Mouse (Mus musculus): ENCODE results near the gene Bricd5. TPM values are rescaled to one million over a fixed set of nuclear protein-coding genes. Genes with fewer than 3 reads are reported as not detected.
A peak's percentile ranks its signal among the peaks of the same experiment; 100 is the strongest.
"Not testable (repeated sequence)": the region's sequence is repeated elsewhere in the genome, so short reads cannot be mapped to it uniquely, and the experiment has no call there.

Gene Bricd5
- 0.34 and 0.40 TPM in 2 replicates for polyA plus RNA-seq (2015; fragmentation: Nextera tagmentation; extraction: Ambion mirVana)

DNA sequence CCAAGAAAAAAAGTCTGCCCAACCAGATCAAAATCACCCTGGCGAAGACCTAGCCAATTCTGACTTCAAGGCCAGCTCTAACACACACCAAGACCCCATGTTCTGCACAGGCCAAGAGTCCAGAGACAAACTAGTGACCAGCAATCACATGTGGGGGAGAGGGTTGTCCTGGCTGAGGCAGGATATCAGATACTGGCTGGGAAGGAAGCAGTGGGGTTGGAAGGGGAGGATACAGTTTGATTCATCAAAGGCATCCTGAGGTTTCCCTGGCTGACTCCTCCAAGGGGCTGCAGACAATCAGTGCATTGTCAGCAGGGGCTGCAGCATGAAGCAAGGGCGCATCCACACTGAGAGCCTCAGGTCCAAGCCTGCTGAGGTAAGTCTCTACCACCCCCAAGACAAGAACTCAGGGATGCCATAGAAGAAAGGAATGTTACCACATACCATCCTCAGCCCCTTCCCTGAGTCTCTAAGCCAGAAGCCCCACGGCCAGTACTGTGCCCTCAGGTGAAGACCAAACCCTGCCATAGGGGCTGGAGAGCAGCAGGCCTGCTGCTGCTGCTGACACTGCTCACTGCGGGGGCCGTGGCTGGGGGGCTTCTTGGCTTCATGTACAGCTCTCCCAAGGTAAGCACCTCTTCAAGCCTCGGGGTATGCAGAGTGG is at the start of gene Bricd5:
Gene Bricd5 (plus strand): TSS at position 273 of the 664 bp plus-strand sequence.
- Histone ChIP-seq H3K4me3 (ENCODE audit: low read length) (peak within 1 kb of the TSS; percentile 93), H3K4me1 (ENCODE audit: control insufficient read depth, insufficient read depth, low read length) (peaks cover 37% of the 10 kb centered on the region), H3K27me3 (replicated peaks; ENCODE audit: control insufficient read depth, insufficient read depth, low read length) (no peaks in the 10 kb centered on the region), H3K4me2 (ENCODE audit: low read depth, low read length) (peak within 1 kb of the TSS; percentile 92), H3K36me3 (ENCODE audit: control insufficient read depth, insufficient read depth, low read length) (peaks cover 26% of the 10 kb centered on the region), H3K27ac (ENCODE audit: low read length) (peak within 1 kb of the TSS; percentile 95), H3K9me3 (ENCODE audit: control insufficient read depth, low read length) (no peaks in the 10 kb centered on the region), H3K9ac (ENCODE audit: low read depth, low read length) (peak within 1 kb of the TSS; percentile 96)
- no peak for ATAC-seq
- WGBS, result 74% methylated on average over 6 of the region's 6 CpGs

- no peak overlapping the region for H3K4me2 ChIP-seq (ENCODE audit: low read depth, low read length)
- H3K9me3 ChIP-seq (ENCODE audit: control insufficient read depth, low read length), result no peaks in the 10 kb centered on the region
- H3K4me3 ChIP-seq (ENCODE audit: low read length), result no peak overlapping the region
- WGBS, result 94% methylated on average over 5 of the region's 5 CpGs
- no peak overlapping the region for H3K9ac ChIP-seq (ENCODE audit: low read depth, low read length)
- no peak for ATAC-seq
- H3K27ac ChIP-seq (ENCODE audit: low read length), result no peak overlapping the region
- H3K36me3 ChIP-seq (ENCODE audit: control insufficient read depth, insufficient read depth, low read length), result peaks cover 21% of the 10 kb centered on the region
- 0 out of 2 replicates have a peak, but pooled peaks cover 7% of the 10 kb centered on the region for H3K4me1 ChIP-seq (ENCODE audit: control insufficient read depth, insufficient read depth, low read length)
- no peaks in the 10 kb centered on the region for H3K27me3 ChIP-seq (replicated peaks; ENCODE audit: control insufficient read depth, insufficient read depth, low read length)
Observed at GRCm38 (mm10) chr17:24424489-24424888, 49.2 kb upstream of the Bricd5 start.

GRCm38 (mm10) chr17:24425326-24425725 is 48.4 kb upstream of the Bricd5 start:
- 89% methylated on average over 5 of the region's 8 CpGs for WGBS
- not testable (repeated sequence) for H3K27me3 ChIP-seq (replicated peaks; ENCODE audit: control insufficient read depth, insufficient read depth, low read length); ATAC-seq

GRCm38 (mm10) chr17:24425905-24426304 is 47.8 kb upstream of the Bricd5 start:
- Histone ChIP-seq H3K9ac (ENCODE audit: low read depth, low read length) (no peak overlapping the region), H3K9me3 (ENCODE audit: control insufficient read depth, low read length) (no peaks in the 10 kb centered on the region), H3K27me3 (replicated peaks; ENCODE audit: control insufficient read depth, insufficient read depth, low read length) (no peaks in the 10 kb centered on the region), H3K4me2 (ENCODE audit: low read depth, low read length) (peak overlapping the region; percentile 59; the same call in 1 of the 2 replicates), H3K4me1 (ENCODE audit: control insufficient read depth, insufficient read depth, low read length) (0 out of 2 replicates have a peak, but pooled peaks cover 11% of the 10 kb centered on the region), H3K27ac (ENCODE audit: low read length) (peak overlapping the region; percentile 98), H3K4me3 (ENCODE audit: low read length) (no peak overlapping the region), H3K36me3 (ENCODE audit: control insufficient read depth, insufficient read depth, low read length) (peaks cover 19% of the 10 kb centered on the region)
- WGBS, result 82% methylated on average over 7 of the region's 7 CpGs
- ATAC-seq, result peak; percentile 1; the same call in 1 of the 2 replicates

More at GRCm38 (mm10) chr17:24425326-24425725, 48.4 kb upstream of the Bricd5 start:
- H3K9ac ChIP-seq (ENCODE audit: low read depth, low read length); H3K4me2 ChIP-seq (ENCODE audit: low read depth, low read length); H3K27ac ChIP-seq (ENCODE audit: low read length); H3K9me3 ChIP-seq (ENCODE audit: control insufficient read depth, low read length); H3K4me3 ChIP-seq (ENCODE audit: low read length): not testable (repeated sequence)
- Histone ChIP-seq H3K4me1 (ENCODE audit: control insufficient read depth, insufficient read depth, low read length) (0 out of 2 replicates have a peak, but pooled peaks cover 11% of the 10 kb centered on the region), H3K36me3 (ENCODE audit: control insufficient read depth, insufficient read depth, low read length) (peaks cover 21% of the 10 kb centered on the region)

DNA sequence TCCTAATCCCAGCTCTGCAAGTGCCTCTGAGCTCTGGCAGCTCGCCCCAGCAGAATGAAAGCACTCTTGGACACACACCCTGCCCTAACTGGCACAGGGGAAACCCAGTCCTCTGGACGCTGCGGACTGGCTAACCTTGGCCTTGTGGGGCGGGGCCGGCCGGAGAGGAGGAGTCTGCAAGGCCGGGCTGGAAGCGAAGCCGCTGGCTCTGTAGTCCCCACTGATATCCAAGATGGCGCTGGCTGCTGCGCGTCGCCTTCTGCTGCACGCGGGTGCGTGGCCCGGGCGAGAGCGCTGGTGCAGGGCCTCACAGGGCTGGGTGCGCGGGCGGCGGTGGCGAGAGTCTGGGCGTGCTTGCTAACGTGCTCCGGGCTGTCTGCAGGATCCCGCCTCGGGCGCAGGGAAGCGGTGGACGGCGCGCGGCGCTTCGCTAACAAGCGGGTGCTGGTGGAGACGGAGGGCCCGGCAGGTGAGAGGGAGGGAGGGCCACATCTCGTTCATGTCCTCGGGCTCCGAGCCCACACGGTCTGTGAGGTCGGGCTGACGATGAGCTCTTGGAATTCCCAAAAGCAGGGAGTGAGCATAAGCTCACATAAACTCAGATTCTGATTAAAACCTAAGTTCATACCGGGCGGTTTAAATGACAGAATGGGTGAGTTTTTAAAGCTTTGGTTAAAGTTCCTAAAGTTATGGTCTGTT is 47.1 kb upstream of the Bricd5 start, which contains the start of gene Eci1:
Gene Eci1 (plus strand): TSS at position 171 of the 699 bp plus-strand sequence.
- Histone ChIP-seq H3K9me3 (ENCODE audit: control insufficient read depth, low read length) (no peaks in the 10 kb centered on the region), H3K4me1 (ENCODE audit: control insufficient read depth, insufficient read depth, low read length) (0 out of 2 replicates have a peak, but pooled peaks cover 11% of the 10 kb centered on the region), H3K27me3 (replicated peaks; ENCODE audit: control insufficient read depth, insufficient read depth, low read length) (no peaks in the 10 kb centered on the region), H3K4me2 (ENCODE audit: low read depth, low read length) (peak within 1 kb of the TSS; percentile 59), H3K9ac (ENCODE audit: low read depth, low read length) (peak within 1 kb of the TSS; percentile 97), H3K36me3 (ENCODE audit: control insufficient read depth, insufficient read depth, low read length) (peaks cover 17% of the 10 kb centered on the region), H3K4me3 (ENCODE audit: low read length) (peak within 1 kb of the TSS; percentile 85), H3K27ac (ENCODE audit: low read length) (peak within 1 kb of the TSS; percentile 98)
- peak; percentile 98 for ATAC-seq
- WGBS, result 0% methylated on average over 48 of the region's 48 CpGs

- 0 out of 2 replicates have a peak, but pooled peaks have one; percentile 21 for ATAC-seq
Observed at GRCm38 (mm10) chr17:24427170-24427557, 46.5 kb upstream of the Bricd5 start.

DNA sequence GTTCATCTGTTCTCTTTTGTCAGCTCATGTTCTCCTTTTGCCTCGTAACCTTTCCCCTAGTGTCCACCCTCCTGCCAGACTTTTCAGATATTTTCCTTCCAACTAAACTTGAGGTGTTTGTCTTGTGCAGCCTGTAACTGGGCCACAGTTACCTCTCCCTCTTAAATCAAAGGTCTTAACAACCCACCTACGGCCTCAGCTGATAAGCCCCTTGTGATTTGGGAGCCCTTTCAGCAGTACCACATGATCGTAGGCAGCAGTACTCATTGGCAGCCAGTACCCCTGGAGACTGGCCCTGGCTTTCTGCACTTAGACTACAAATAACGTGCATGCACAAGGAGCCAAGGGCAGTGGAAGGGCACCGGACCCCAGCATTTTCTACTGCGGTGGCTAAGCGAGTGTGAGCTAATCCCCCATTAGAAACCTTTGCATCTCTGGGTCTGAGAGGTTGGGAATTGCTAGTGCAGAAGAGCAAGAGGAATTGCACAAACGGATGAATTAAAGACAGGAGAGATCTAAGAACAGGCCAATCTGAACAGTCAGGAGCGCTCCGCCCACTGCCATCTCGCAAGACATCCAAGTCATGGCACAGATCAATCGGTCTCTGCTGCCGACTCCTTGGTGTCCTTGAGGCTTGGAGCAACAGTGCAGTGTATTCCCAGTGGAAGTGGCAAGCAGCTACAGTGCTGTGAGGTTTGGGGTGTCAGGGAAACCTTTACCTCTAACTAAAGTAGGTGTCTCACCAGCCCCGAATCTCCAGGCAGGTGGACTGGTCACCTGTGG is 44.3 kb upstream of the Bricd5 start:
- Histone ChIP-seq H3K4me1 (ENCODE audit: control insufficient read depth, insufficient read depth, low read length) (0 out of 2 replicates have a peak, but pooled peaks cover 11% of the 10 kb centered on the region), H3K27ac (ENCODE audit: low read length) (no peak overlapping the region), H3K27me3 (replicated peaks; ENCODE audit: control insufficient read depth, insufficient read depth, low read length) (no peaks in the 10 kb centered on the region), H3K9ac (ENCODE audit: low read depth, low read length) (no peak overlapping the region), H3K36me3 (ENCODE audit: control insufficient read depth, insufficient read depth, low read length) (peaks cover 6% of the 10 kb centered on the region), H3K4me2 (ENCODE audit: low read depth, low read length) (no peak overlapping the region), H3K9me3 (ENCODE audit: control insufficient read depth, low read length) (no peaks in the 10 kb centered on the region), H3K4me3 (ENCODE audit: low read length) (no peak overlapping the region)
- no peak for ATAC-seq
- 79% methylated on average over 14 of the region's 14 CpGs for WGBS

More at GRCm38 (mm10) chr17:24427170-24427557, 46.5 kb upstream of the Bricd5 start:
- H3K27me3 ChIP-seq (replicated peaks; ENCODE audit: control insufficient read depth, insufficient read depth, low read length), result no peaks in the 10 kb centered on the region
- H3K4me2 ChIP-seq (ENCODE audit: low read depth, low read length), result peak overlapping the region; percentile 59
- 3% methylated on average over 8 of the region's 8 CpGs for WGBS
- H3K9me3 ChIP-seq (ENCODE audit: control insufficient read depth, low read length), result no peaks in the 10 kb centered on the region
- peak overlapping the region; percentile 85 for H3K4me3 ChIP-seq (ENCODE audit: low read length)
- peaks cover 17% of the 10 kb centered on the region for H3K36me3 ChIP-seq (ENCODE audit: control insufficient read depth, insufficient read depth, low read length)
- 0 out of 2 replicates have a peak, but pooled peaks cover 11% of the 10 kb centered on the region for H3K4me1 ChIP-seq (ENCODE audit: control insufficient read depth, insufficient read depth, low read length)
- peak overlapping the region; percentile 98 for H3K27ac ChIP-seq (ENCODE audit: low read length)
- H3K9ac ChIP-seq (ENCODE audit: low read depth, low read length), result peak overlapping the region; percentile 97

- WGBS, result 71% methylated on average over 5 of the region's 5 CpGs
- no peak overlapping the region for H3K4me3 ChIP-seq (ENCODE audit: low read length)
- no peak overlapping the region for H3K27ac ChIP-seq (ENCODE audit: low read length)
- H3K27me3 ChIP-seq (replicated peaks; ENCODE audit: control insufficient read depth, insufficient read depth, low read length), result no peaks in the 10 kb centered on the region
- no peaks in the 10 kb centered on the region for H3K4me1 ChIP-seq (ENCODE audit: control insufficient read depth, insufficient read depth, low read length)
- no peak overlapping the region for H3K9ac ChIP-seq (ENCODE audit: low read depth, low read length)
- H3K9me3 ChIP-seq (ENCODE audit: control insufficient read depth, low read length), result no peaks in the 10 kb centered on the region
- H3K36me3 ChIP-seq (ENCODE audit: control insufficient read depth, insufficient read depth, low read length), result peaks cover 22% of the 10 kb centered on the region
- ATAC-seq, result 0 out of 2 replicates have a peak, but pooled peaks have one; percentile 11
- H3K4me2 ChIP-seq (ENCODE audit: low read depth, low read length), result no peak overlapping the region
Observed at GRCm38 (mm10) chr17:24437016-24437415, 36.7 kb upstream of the Bricd5 start.
